Mouse (Mus musculus): Measurements from ENCODE around the gene Pde4d.

DNA sequence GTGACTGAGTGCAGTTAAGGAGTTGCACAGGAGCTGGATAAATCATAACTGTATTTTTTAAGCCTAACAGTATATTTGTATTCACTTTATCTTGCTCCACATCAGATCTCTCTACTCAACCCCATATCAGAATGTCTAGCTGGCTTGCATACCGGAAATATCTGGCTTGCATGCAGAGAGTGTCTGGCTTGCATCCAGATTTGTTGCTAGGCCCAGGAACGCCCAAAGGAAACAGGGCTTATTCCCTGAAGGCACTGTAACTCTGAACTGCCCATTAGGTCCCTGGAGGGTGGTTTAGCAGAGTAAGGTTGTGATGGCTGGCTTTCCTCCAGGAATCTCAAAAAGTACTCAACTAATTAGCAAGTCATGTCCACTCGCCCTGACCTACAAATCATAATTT, 464.9 kb downstream of the Pde4d start:
- TF ChIP-seq CTCF (IDR thresholded peaks at IDR 0.05; ENCODE audit: extremely low read depth, insufficient read depth, low read length), result no peak
- no peak for TF ChIP-seq POLR2A (IDR thresholded peaks at IDR 0.05; ENCODE audit: extremely low read depth, insufficient read depth, low read length)
